Comparison of ENCODE assay signal across 22 mouse cellular contexts in genomic region chr1:152081121-152081520, GRCm38 (mm10).
"Had no signal": no experiment of that assay in that cellular context is flagged by ENCODE, and none has a peak within 500 bp of the region (broad histone marks: within the 10 kb centered on the region; RNA-seq: fewer than 3 reads in every experiment).

No protein-coding gene starts in this region.

- H3K4me2 ChIP-seq: limb, embryonic 12.5 days; limb, embryonic 15.5 days; liver, embryonic 11.5 days; midbrain, embryonic 12.5 days; midbrain, embryonic 15.5 days; neural tube, embryonic 12.5 days; neural tube, embryonic 15.5 days had no signal

- H3K36me3 ChIP-seq: limb, embryonic 12.5 days; limb, embryonic 15.5 days; midbrain, embryonic 15.5 days; neural tube, embryonic 12.5 days; neural tube, embryonic 15.5 days had no signal

- H3K27me3 ChIP-seq: limb, embryonic 12.5 days; limb, embryonic 15.5 days; midbrain, embryonic 12.5 days; midbrain, embryonic 15.5 days; neural tube, embryonic 12.5 days; neural tube, embryonic 15.5 days had no signal

- H3K4me3 ChIP-seq: limb, embryonic 12.5 days; limb, embryonic 15.5 days; midbrain, embryonic 12.5 days; midbrain, embryonic 15.5 days; neural tube, embryonic 12.5 days; neural tube, embryonic 15.5 days had no signal

- H3K27ac ChIP-seq: limb, embryonic 12.5 days; limb, embryonic 15.5 days; liver, embryonic 14.5 days; macrophage; neural tube, embryonic 12.5 days; stomach, postnatal 0 days had no signal

- ATAC-seq: liver, postnatal 0 days; midbrain, embryonic 15.5 days had no signal

- H3K9me3 ChIP-seq: limb, embryonic 12.5 days; limb, embryonic 15.5 days; midbrain, embryonic 12.5 days; midbrain, embryonic 15.5 days; neural tube, embryonic 12.5 days; neural tube, embryonic 15.5 days had no signal

- H3K9ac ChIP-seq: limb, embryonic 12.5 days; limb, embryonic 15.5 days; liver, embryonic 14.5 days; liver, postnatal 0 days; midbrain, embryonic 12.5 days; midbrain, embryonic 15.5 days; neural tube, embryonic 12.5 days; neural tube, embryonic 15.5 days had no signal

- DNase-seq: kidney, adult 18-20 months; kidney, adult 9 months; kidney, postnatal 14 days; kidney, postnatal 4 days; left cerebral cortex, postnatal 4 days; liver, postnatal 0 days; lung, postnatal 10 days; right cerebral cortex, adult 18-20 months; right cerebral cortex, postnatal 14 days; right cerebral cortex, postnatal 4 days; thymus, adult 18-20 months; thymus, postnatal 36 days had no signal
